Mouse (Mus musculus) heart, embryonic 12.5 days (tissue): ENCODE data around the gene Cycs. TPM values are rescaled to one million over a fixed set of nuclear protein-coding genes. Genes with fewer than 3 reads are reported as not detected.

ENCODE experiments used
- ATAC-seq: fragments of 200-750 bp; cut with Nextera tagmentation; 2 replicates; pipeline ENCODE4 v1.8.0; 2017; ENCODE audit warnings: moderate TSS enrichment, moderate library complexity; ENCODE audit not compliant: insufficient number of reproducible peaks, low FRiP score
- H3K27ac ChIP-seq: fragments of 300-500 bp; sonication (generic); 2 replicates; pipeline ENCODE4 v1.5.1; 2016; ENCODE audit warnings: mild to moderate bottlenecking, moderate library complexity; ENCODE audit not compliant: poor library complexity, severe bottlenecking
- H3K27me3 ChIP-seq: fragments of 300-500 bp; sonication (generic); replicated peaks from 2 replicates; pipeline ENCODE4 v1.6.1; 2016; ENCODE audit warnings: mild to moderate bottlenecking, moderate library complexity
- H3K36me3 ChIP-seq: fragments of 300-500 bp; sonication (generic); 2 replicates; pipeline ENCODE4 v1.6.1; 2016; ENCODE audit warnings: mild to moderate bottlenecking, moderate library complexity
- H3K4me1 ChIP-seq: fragments of 300-500 bp; sonication (generic); replicated peaks from 2 replicates; pipeline ENCODE4 v1.6.1; 2016; ENCODE audit warnings: mild to moderate bottlenecking
- H3K4me2 ChIP-seq: fragments of 300-500 bp; sonication (generic); 2 replicates; pipeline ENCODE4 v1.6.1; 2016; ENCODE audit warnings: mild to moderate bottlenecking, moderate library complexity
- H3K4me3 ChIP-seq: fragments of 300-500 bp; sonication (generic); 2 replicates; pipeline ENCODE4 v1.5.1; 2016; ENCODE audit warnings: mild to moderate bottlenecking
- H3K9ac ChIP-seq: fragments of 300-500 bp; sonication (generic); 2 replicates; pipeline ENCODE4 v1.6.1; 2016; ENCODE audit warnings: mild to moderate bottlenecking, moderate library complexity
- H3K9me3 ChIP-seq: fragments of 300-500 bp; sonication (generic); replicated peaks from 2 replicates; pipeline ENCODE4 v1.6.1; 2016; ENCODE audit warnings: mild to moderate bottlenecking, moderate library complexity
- WGBS: fragments of 180-500 bp; shearing (Covaris S2); methylation state at CpG from one replicate; pipeline ENCODE4 v1.1.7; 2016; 5-methylcytosine and 5-hydroxymethylcytosine counted together
- polyA plus RNA-seq: library from polyadenylated mRNA; unstranded; fragments of >200 nt; fragmentation: Nextera tagmentation; extraction: Ambion mirVana; gene quantifications from 2 replicates; pipeline ENCODE4 v1.2.1, GENCODE M21; 2016

Cycs gene
- polyA plus RNA-seq, 1 experiment from 2014 or later: 176 TPM

DNA sequence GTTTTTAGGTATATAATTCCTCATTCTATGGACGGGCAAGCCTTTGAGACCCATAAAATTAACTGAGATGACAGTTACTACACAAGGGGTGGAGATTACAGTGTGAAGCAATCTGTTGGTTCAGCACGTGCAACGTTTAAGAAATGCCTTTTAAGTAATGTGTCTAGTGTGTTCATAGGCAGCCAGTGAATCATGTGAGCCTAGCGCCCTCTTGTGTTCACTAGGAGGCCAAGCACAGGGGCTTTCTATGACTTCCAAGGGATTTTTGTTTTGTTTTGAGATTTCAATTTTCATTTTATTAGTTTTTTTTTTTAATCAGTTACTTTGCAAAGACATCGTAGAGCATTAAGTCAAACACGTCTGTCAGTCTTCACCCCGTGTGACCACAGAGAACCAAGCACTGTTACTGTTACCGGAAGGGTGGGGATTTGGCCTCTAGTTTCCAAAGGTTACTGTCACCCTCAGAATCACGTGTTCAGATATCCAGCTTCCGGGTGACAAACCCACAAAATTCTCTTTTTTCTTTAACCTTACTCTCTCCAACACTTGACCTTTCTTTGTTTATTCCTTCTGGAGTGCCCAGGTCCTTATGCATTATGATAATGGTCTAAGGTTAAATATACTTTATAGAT lies 20.8 kb downstream of the Cycs start:
- no peaks in the 10 kb centered on the region for H3K36me3 ChIP-seq
- no peaks in the 10 kb centered on the region for H3K9me3 ChIP-seq
- 23% methylated on average over 10 of the region's 10 CpGs for WGBS
- H3K27ac ChIP-seq: no peak overlapping the region
- ATAC-seq: no peak
- H3K4me1 ChIP-seq: no peaks in the 10 kb centered on the region
- H3K4me2 ChIP-seq: peak overlapping the region; percentile 29
- no peaks in the 10 kb centered on the region for H3K27me3 ChIP-seq
- no peak overlapping the region for H3K9ac ChIP-seq
- no peak overlapping the region for H3K4me3 ChIP-seq

DNA sequence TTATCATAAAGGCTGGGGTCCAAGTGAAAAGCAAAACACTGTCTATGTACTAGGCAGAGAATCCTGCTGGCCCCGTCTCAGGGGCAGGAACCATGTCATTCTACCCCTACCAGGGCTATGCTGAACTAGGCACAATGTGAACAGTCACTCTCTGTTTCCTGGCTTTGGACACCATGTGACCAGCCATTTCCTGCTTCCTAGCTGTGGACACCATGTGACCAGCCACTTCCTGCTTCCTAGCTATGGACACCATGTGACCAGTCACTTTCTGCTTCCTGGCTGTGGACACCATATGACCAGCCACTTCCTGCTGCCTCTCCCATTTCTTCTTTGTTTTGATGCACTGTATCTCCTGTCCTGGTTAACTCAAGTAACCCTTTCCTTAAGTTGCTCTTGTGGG lies 23.8 kb downstream of the Cycs start:
- no peaks in the 10 kb centered on the region for H3K36me3 ChIP-seq
- H3K9me3 ChIP-seq: no peaks in the 10 kb centered on the region
- H3K27ac ChIP-seq: no peak overlapping the region
- no peak overlapping the region for H3K9ac ChIP-seq
- no peak overlapping the region for H3K4me2 ChIP-seq
- H3K27me3 ChIP-seq: no peaks in the 10 kb centered on the region
- no peaks in the 10 kb centered on the region for H3K4me1 ChIP-seq
- ATAC-seq: no peak
- no peak overlapping the region for H3K4me3 ChIP-seq
- WGBS: 91% methylated on average over 1 of the region's 1 CpGs

DNA sequence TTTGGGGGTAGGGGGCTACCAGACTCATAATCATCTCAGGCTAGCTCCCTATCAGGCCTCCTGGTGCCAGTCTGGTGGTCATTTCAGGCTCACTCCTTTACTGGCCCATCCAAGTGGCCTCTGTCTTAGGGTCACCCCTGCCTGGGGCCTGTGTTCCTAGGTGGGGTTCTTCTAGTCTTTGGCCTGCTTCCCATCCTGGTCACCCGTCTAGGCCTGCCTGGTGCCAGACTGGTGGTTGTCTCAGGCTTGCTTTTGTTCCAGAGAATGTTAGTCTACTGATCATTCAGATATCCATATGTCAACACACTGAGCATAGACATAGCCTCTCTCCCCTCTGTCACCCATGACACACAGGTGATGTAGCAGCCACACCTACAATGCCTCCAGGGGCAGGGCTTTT lies 26.7 kb downstream of the Cycs start:
- no peak overlapping the region for H3K27ac ChIP-seq
- 0 out of 2 replicates have a peak, but pooled peaks cover 3% of the 10 kb centered on the region for H3K4me1 ChIP-seq
- H3K4me3 ChIP-seq: no peak overlapping the region
- no peaks in the 10 kb centered on the region for H3K9me3 ChIP-seq
- H3K36me3 ChIP-seq: no peaks in the 10 kb centered on the region
- no peak overlapping the region for H3K4me2 ChIP-seq
- ATAC-seq: no peak
- H3K9ac ChIP-seq: no peak overlapping the region
- no peaks in the 10 kb centered on the region for H3K27me3 ChIP-seq
- 49% methylated on average over 1 of the region's 1 CpGs for WGBS

DNA sequence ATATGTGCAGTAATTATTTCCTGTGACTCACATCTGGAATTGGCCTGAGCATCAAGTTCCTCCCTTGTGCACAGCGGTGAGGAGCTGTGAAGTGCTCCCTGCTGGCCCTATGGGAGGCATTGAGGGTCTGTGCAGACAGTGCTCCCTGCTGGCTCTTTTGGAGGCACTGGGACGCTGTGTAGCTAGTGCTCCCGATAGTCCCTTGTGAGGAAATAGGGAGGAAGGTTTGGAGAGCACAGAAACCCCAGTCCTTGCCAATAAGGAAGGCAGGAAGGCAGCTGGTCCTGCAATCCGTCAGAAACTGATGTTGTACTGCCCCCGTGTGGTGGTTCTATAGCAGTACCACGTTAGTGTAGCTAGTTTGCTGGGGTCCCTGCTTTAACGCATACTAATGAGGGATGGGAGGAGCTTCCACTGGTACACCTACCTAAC lies 29.9 kb downstream of the Cycs start:
- Histone ChIP-seq H3K4me3 (no peak overlapping the region), H3K27ac (no peak overlapping the region), H3K4me2 (no peak overlapping the region; the same call in 1 of the 2 replicates), H3K36me3 (no peaks in the 10 kb centered on the region), H3K4me1 (0 out of 2 replicates have a peak, but pooled peaks cover 3% of the 10 kb centered on the region), H3K9me3 (no peaks in the 10 kb centered on the region), H3K9ac (no peak overlapping the region), H3K27me3 (no peaks in the 10 kb centered on the region)
- 12% methylated on average over 7 of the region's 7 CpGs for WGBS
- peak; percentile 37; the same call in 1 of the 2 replicates for ATAC-seq

DNA sequence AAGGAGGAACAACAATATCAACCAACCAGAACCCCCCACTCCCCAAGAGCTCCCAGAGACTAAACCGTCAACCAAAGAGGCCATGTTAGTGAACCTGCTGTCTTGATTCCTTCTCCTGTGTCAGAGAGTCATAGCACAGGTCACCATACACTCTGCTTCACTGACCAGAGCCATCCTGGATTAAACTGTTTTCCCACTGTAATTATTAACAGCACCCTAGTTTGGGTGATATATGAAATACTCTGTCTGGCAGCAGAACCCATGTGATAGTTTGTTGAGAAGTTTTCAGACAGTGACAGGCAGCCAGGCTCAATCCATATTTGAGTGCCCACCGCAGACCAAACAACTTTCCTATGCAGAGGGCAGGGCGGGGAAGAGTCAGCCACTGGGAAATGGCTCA lies 31.0 kb downstream of the Cycs start:
- no peak overlapping the region for H3K27ac ChIP-seq
- 0 out of 2 replicates have a peak, but pooled peaks cover 3% of the 10 kb centered on the region for H3K4me1 ChIP-seq
- no peak for ATAC-seq
- H3K4me2 ChIP-seq: no peak overlapping the region
- 81% methylated on average over 3 of the region's 3 CpGs for WGBS
- no peak overlapping the region for H3K9ac ChIP-seq
- H3K27me3 ChIP-seq: no peaks in the 10 kb centered on the region
- no peaks in the 10 kb centered on the region for H3K36me3 ChIP-seq
- no peaks in the 10 kb centered on the region for H3K9me3 ChIP-seq
- H3K4me3 ChIP-seq: no peak overlapping the region

DNA sequence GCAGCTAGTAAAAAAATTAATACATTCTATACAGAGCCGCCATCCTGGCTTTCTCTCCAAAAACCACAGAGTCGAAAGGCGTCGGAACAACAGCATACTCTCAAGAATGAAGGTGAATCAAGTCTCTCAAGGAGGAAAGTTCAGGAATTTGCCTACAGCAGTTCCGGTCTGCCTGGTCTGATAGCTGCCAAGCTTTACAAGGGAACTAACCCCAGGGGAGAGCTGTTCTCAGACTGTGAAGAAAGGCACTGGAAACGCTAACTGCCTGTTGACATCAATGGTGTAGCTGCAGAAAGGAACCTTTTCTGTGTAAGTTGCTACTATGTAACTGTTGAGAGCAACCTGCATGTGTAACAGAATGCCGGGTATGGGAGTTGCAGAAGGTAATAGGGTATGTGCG lies 34.4 kb downstream of the Cycs start:
- no peak for ATAC-seq
- Histone ChIP-seq H3K27me3 (no peaks in the 10 kb centered on the region), H3K9me3 (no peaks in the 10 kb centered on the region), H3K4me3 (no peak overlapping the region), H3K36me3 (no peaks in the 10 kb centered on the region), H3K4me2 (no peak overlapping the region), H3K9ac (no peak overlapping the region), H3K4me1 (peaks cover 9% of the 10 kb centered on the region; the same call in 1 of the 2 replicates), H3K27ac (no peak overlapping the region)
- WGBS: 56% methylated on average over 8 of the region's 8 CpGs

DNA sequence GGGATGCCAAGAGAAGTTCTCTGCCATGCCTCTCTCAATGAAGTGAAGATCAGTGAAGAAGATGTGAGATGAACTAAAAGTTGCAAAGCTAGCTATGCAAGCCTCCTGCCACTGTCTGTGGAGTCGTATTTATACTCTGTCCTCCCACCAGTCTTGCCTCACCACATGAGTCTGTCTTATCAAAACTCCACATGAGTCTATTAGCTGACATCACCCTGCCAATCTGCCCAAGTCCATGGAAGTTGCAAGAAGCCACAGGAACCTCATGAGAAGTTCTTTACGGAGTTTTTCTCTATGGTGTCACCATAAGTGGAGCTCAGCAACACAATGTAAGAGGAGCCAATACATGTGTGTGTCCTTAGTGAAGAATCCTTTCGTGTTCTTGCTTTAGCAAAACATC lies 35.3 kb downstream of the Cycs start:
- 79% methylated on average over 3 of the region's 3 CpGs for WGBS
- no peak overlapping the region for H3K4me3 ChIP-seq
- no peak overlapping the region for H3K27ac ChIP-seq

DNA sequence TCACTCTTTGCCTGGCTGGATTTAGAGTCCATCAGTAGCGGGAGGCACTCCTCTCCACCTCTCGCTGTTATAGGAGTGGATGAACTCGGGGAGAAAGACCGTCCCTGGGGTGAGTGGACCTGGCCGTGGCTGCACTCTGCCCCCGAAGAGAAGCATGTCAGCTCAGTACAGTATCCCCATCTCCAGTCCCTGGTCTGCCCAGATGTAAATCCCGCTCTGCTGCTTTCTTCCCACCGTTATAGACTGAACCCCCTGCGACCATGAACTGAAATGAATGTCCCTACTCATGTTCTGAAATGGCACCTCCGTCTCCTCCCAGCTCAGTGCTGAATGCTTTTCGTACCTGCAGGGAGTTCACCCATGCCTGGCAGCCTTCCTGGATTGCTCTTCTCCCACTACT lies 37.1 kb downstream of the Cycs start:
- Histone ChIP-seq H3K4me3 (no peak overlapping the region), H3K27ac (no peak overlapping the region), H3K9ac (no peak overlapping the region), H3K27me3 (no peaks in the 10 kb centered on the region), H3K9me3 (no peaks in the 10 kb centered on the region), H3K4me1 (peaks cover 6% of the 10 kb centered on the region; the same call in 1 of the 2 replicates), H3K36me3 (no peaks in the 10 kb centered on the region), H3K4me2 (0 out of 2 replicates have a peak overlapping the region, but pooled peaks have one; percentile 11)
- WGBS: 69% methylated on average over 11 of the region's 11 CpGs
- no peak for ATAC-seq

More for the DNA sequence above, 35.3 kb downstream of the Cycs start:
- Histone ChIP-seq H3K9me3 (no peaks in the 10 kb centered on the region), H3K27me3 (no peaks in the 10 kb centered on the region), H3K9ac (no peak overlapping the region), H3K4me1 (peaks cover 6% of the 10 kb centered on the region; the same call in 1 of the 2 replicates), H3K36me3 (no peaks in the 10 kb centered on the region), H3K4me2 (no peak overlapping the region)
- ATAC-seq: no peak

DNA sequence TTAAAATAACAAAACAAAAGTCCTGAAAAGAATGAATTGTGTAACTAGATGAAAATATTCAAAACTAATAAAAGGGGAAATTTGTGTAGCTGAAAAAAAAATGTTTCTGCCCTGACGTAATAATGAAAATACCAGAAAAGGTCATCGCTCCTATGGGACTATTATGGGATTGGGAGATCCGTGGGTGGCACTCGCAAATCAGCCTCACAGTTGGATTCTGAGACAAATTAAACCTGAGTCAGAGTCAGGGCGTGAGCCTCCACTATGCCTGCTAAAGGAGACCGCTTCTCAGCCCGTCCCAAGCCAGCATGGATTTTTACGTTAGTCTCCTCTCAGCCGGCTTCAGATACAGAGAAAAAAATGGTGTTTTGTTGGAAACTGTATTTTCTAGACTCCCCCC lies 38.9 kb downstream of the Cycs start:
- no peaks in the 10 kb centered on the region for H3K9me3 ChIP-seq
- 75% methylated on average over 9 of the region's 9 CpGs for WGBS
- no peak overlapping the region for H3K27ac ChIP-seq
- ATAC-seq: no peak
- no peaks in the 10 kb centered on the region for H3K36me3 ChIP-seq
- H3K4me2 ChIP-seq: no peak overlapping the region
- no peaks in the 10 kb centered on the region for H3K27me3 ChIP-seq
- no peak overlapping the region for H3K9ac ChIP-seq
- no peak overlapping the region for H3K4me3 ChIP-seq
- H3K4me1 ChIP-seq: peaks cover 6% of the 10 kb centered on the region; the same call in 1 of the 2 replicates

DNA sequence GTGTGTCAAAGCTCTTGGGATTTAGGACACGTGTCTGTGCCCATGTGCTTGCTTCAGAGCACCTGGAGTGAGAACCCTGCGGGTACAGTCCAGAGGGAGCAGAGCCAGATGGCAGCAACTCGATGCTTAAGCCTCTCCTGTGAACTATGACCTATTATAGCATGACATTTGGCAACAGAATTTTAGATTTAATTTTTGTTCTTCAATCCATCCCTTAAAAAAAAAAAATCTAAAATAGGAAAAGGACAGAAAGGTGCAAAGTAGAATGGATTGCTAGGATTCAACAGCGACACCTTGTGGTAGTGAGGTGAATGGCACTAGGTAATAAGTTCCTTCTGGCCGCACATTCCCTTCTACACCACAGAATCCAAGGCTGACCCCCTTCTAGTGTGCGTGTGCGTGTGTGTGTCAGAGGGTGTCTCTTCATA lies 39.7 kb downstream of the Cycs start:
- H3K4me3 ChIP-seq: no peak overlapping the region
- H3K4me2 ChIP-seq: no peak overlapping the region
- WGBS: 29% methylated on average over 7 of the region's 7 CpGs
- ATAC-seq: no peak
- H3K4me1 ChIP-seq: peaks cover 6% of the 10 kb centered on the region; the same call in 1 of the 2 replicates
- no peaks in the 10 kb centered on the region for H3K9me3 ChIP-seq
- H3K27ac ChIP-seq: no peak overlapping the region
- H3K27me3 ChIP-seq: no peaks in the 10 kb centered on the region
- no peak overlapping the region for H3K9ac ChIP-seq
- no peaks in the 10 kb centered on the region for H3K36me3 ChIP-seq

DNA sequence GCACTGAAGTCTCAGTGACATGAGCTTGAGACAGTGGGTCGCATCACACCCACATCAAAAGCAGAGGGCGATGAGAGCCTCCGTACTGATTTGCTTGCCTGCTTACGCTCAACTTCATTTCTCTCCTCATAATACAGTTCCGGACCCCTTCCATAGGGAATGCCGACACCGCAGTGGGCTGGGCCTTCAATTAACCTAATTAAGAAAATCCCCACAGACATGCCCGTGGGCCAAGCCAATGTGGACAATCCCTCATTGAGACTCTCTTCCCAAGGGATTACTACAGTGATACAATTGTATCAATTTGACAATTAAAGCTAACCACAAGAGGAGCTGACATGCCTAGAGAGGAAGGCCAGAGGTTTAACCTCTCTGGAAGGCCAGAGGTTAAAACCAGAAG lies 40.5 kb downstream of the Cycs start:
- Histone ChIP-seq H3K4me2 (no peak overlapping the region), H3K9ac (no peak overlapping the region), H3K9me3 (no peaks in the 10 kb centered on the region), H3K27ac (no peak overlapping the region), H3K36me3 (no peaks in the 10 kb centered on the region), H3K27me3 (no peaks in the 10 kb centered on the region), H3K4me3 (no peak overlapping the region), H3K4me1 (peaks cover 6% of the 10 kb centered on the region; the same call in 1 of the 2 replicates)
- WGBS: 83% methylated on average over 8 of the region's 8 CpGs
- ATAC-seq: no peak
